In the genomic region with DNA sequence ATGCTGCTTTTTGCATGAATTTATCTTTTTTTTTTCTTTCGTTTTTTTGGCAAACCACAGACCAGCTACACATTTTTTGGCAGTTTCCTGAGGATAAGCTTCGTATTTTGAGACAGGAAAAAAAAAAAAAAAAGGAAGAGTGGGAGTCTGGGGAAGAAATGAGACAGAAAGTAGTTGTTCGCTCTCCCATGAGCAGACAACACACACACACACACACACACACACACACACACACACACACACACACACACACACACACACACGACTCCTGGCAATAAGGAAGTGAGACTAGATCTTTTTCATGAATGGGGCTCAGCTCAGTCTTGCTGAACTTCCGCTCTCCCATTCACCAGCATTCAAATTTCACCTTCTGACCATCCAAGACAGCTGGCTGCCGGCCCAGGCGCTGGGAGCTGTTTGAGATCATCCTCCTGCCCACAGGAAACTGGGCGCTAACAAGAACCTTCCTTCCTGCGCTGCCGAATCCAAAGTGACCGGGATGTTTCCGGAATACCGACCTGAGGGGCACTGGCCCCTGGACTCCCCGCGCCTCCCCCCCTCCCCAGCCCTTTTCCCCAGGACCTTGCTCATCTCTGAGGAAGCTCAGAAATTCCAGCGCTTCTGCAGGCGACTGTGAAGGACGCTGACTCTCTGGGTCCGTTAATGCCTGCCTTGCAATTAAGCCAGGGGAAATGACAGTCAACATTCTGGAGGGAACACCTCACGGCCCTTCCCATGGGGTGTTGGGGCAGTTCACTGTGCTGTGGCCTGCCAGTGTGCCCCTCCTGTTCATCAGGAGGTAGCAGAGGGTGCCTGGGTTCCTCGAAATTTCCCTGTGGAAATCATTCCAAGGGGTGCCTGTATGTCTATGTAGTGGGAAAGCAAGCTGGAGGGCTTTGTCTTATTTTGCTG, we compare ENCODE assay signal across 8 mouse cellular contexts.
A peak's percentile ranks its signal among the peaks of the same experiment; 100 is the strongest.
DNase-seq lines count a peak whose midpoint lies in the region; ATAC-seq lines count a peak whose summit lies in the region.

No protein-coding gene starts in this region.

- peak overlapping the region; percentile 62 for H3K9ac ChIP-seq in embryonic facial prominence, embryonic 14.5 days (ENCODE audit: low read depth, low read length)
- H3K9ac ChIP-seq in limb, embryonic 12.5 days (replicated peaks): peak overlapping the region; percentile 45
- peak overlapping the region; percentile 45 for H3K9ac ChIP-seq in midbrain, embryonic 13.5 days (replicated peaks)

- H3K9me3 ChIP-seq in embryonic facial prominence, embryonic 14.5 days (ENCODE audit: control insufficient read depth, low read length): no peaks in the 10 kb centered on the region
- no peaks in the 10 kb centered on the region for H3K9me3 ChIP-seq in limb, embryonic 12.5 days
- H3K9me3 ChIP-seq in midbrain, embryonic 13.5 days: no peaks in the 10 kb centered on the region

- peaks cover 8% of the 10 kb centered on the region for H3K4me1 ChIP-seq in embryonic facial prominence, embryonic 14.5 days (ENCODE audit: control insufficient read depth, insufficient read depth, low read length)
- H3K4me1 ChIP-seq in limb, embryonic 12.5 days (replicated peaks): peaks cover 34% of the 10 kb centered on the region
- H3K4me1 ChIP-seq in midbrain, embryonic 13.5 days (replicated peaks): peaks cover 7% of the 10 kb centered on the region

- peak; percentile 70 for ATAC-seq in embryonic facial prominence, embryonic 14.5 days (ENCODE audit: low read depth)
- no peak for ATAC-seq in limb, embryonic 12.5 days (ENCODE audit: insufficient number of reproducible peaks, insufficient read depth, low FRiP score, low TSS enrichment, low read depth)
- ATAC-seq in midbrain, embryonic 13.5 days: peak; percentile 40; the same call in 1 of the 2 replicates

- peak; percentile 52 for DNase-seq in 3134 (ENCODE audit: extremely low read depth, insufficient read length, low spot score)
- peak; percentile 83 to 90 for DNase-seq in adrenal gland, postnatal 36 days
- DNase-seq in embryonic facial prominence, embryonic 14.5 days (ENCODE audit: low spot score): peak; percentile 92
- DNase-seq in heart, adult 9 months (ENCODE audit: low spot score in 2 of 2): peak; percentile 78 to 82
- DNase-seq in kidney, adult 9 months: peak; percentile 85
- DNase-seq in spleen, adult 12 weeks (ENCODE audit: low spot score): peak; percentile 35

- peak overlapping the region; percentile 33 for H3K4me3 ChIP-seq in embryonic facial prominence, embryonic 14.5 days (ENCODE audit: low read depth, low read length)
- peak overlapping the region; percentile 27 for H3K4me3 ChIP-seq in limb, embryonic 12.5 days (replicated peaks)
- peak overlapping the region; percentile 33 for H3K4me3 ChIP-seq in midbrain, embryonic 13.5 days (replicated peaks)

- H3K27me3 ChIP-seq in embryonic facial prominence, embryonic 14.5 days (replicated peaks; ENCODE audit: control insufficient read depth, insufficient read depth, low read length): no peaks in the 10 kb centered on the region
- H3K27me3 ChIP-seq in limb, embryonic 12.5 days: 0 out of 2 replicates have a peak, but pooled peaks cover 11% of the 10 kb centered on the region
- peaks cover 7% of the 10 kb centered on the region for H3K27me3 ChIP-seq in midbrain, embryonic 13.5 days

- peak overlapping the region; percentile 81 for H3K27ac ChIP-seq in embryonic facial prominence, embryonic 14.5 days (replicated peaks; ENCODE audit: low read depth, low read length)
- H3K27ac ChIP-seq in limb, embryonic 12.5 days: peak overlapping the region; percentile 59
- no peak overlapping the region for H3K27ac ChIP-seq in midbrain, embryonic 13.5 days

- H3K4me2 ChIP-seq in embryonic facial prominence, embryonic 14.5 days (ENCODE audit: low read depth, low read length): peak overlapping the region; percentile 69
- peak overlapping the region; percentile 60 for H3K4me2 ChIP-seq in limb, embryonic 12.5 days
- H3K4me2 ChIP-seq in midbrain, embryonic 13.5 days (replicated peaks): peak overlapping the region; percentile 51

- no peaks in the 10 kb centered on the region for H3K36me3 ChIP-seq in embryonic facial prominence, embryonic 14.5 days (ENCODE audit: control insufficient read depth, insufficient read depth, low read length)
- H3K36me3 ChIP-seq in limb, embryonic 12.5 days: no peaks in the 10 kb centered on the region
- H3K36me3 ChIP-seq in midbrain, embryonic 13.5 days: no peaks in the 10 kb centered on the region

- WGBS in embryonic facial prominence, embryonic 14.5 days: 6% methylated on average over 19 of the region's 21 CpGs
- WGBS in limb, embryonic 12.5 days: 6% methylated on average over 20 of the region's 21 CpGs
- 14% methylated on average over 21 of the region's 21 CpGs for WGBS in midbrain, embryonic 13.5 days

Comparison
In these comparisons a context has a peak if more than half of its experiments do, and no peak if none do; other contexts are left out.
1. DNase-seq: peak in every context shown above with its lines; median percentile 92 in embryonic facial prominence, embryonic 14.5 days; 86 in adrenal gland, postnatal 36 days; 85 in kidney, adult 9 months; 80 in heart, adult 9 months; 52 in 3134; 35 in spleen, adult 12 weeks.